Mouse (Mus musculus): ENCODE data around the gene Tmem110. TPM values are rescaled to one million over a fixed set of nuclear protein-coding genes. Genes with fewer than 3 reads are reported as not detected.

Gene Tmem110
- 20.1 and 27.6 TPM in 2 replicates for polyA plus RNA-seq (2012; rRNA removed)

DNA sequence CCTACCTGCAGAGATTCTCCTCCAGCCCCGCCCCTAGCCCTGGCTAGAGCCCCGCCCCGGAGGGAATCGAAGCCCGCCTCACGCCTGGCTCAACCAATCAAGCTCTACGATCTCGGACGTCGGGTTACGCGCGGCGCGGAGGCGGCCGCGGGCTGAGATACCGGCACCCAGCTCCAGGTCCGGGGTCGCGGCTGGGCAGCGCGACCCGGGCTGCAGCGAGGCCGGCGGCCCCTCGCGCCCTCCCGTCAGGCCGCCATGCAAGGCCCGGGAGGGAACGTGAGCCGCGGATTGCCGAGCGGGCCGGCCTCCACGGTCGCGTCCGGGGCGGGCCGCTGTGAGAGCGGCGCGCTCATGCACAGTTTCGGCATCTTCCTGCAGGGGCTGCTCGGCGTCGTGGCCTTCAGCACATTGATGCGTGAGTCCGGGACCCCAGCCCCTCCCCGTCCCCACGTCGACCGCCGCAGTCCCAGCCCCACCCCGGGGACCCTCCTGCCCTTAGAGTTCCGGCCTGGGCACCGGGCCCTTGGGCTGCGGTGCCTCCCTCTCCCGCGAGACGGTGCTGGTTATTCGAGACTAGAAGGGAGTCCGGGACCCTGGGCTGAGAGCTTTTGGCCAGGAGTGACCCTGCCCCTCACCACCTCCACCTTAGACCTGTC lies at the start of gene Tmem110:
Gene Tmem110, plus strand, starts transcription at position 115 of the 656 bp plus-strand sequence.
- H3K27me3 ChIP-seq (ENCODE audit: control insufficient read depth, insufficient read depth, low read length): no peaks in the 10 kb centered on the region

DNA sequence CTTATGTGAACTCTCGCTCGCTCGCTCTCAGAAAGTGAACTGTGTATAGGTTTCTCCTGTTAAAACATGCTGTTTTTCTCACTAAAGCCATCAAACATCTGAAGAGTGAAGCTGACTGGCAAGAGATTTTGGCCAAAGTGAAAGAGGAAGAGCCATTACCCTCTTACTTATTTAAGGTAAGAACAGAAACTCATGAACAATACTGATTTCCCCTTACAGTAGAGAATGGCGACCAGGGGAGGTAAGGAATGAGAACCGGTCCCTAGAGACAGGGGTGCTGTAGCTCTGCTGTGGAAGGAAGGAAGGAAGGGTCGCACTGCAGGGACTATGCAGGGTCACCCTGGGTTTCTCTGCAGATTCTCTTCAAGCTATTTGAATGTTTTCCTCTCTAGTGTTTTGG lies 40.8 kb upstream of the Tmem110 start:
- 92% methylated on average over 6 of the region's 6 CpGs for WGBS
- Histone ChIP-seq H3K36me3 (ENCODE audit: control insufficient read depth, insufficient read depth, low read length) (peaks cover 10% of the 10 kb centered on the region), H3K27me3 (ENCODE audit: control insufficient read depth, insufficient read depth, low read length) (no peaks in the 10 kb centered on the region), H3K4me3 (ENCODE audit: control insufficient read depth, insufficient read depth, low read length) (no peak overlapping the region), H3K27ac (ENCODE audit: control insufficient read depth, insufficient read depth, low read length) (no peak overlapping the region), H3K4me1 (replicated peaks; ENCODE audit: control insufficient read depth, insufficient read depth, low read length) (no peaks in the 10 kb centered on the region)
- no peak for DNase-seq
- no peak for TF ChIP-seq CTCF (IDR thresholded peaks at IDR 0.05; ENCODE audit: borderline replicate concordance, control insufficient read depth, extremely low read depth, insufficient read depth, low read length, poor library complexity)
- no peak for TF ChIP-seq POLR2A (IDR thresholded peaks at IDR 0.05; ENCODE audit: control insufficient read depth, extremely low read depth, insufficient read depth, low read length, poor library complexity)

More for the DNA sequence above, at the start of gene Tmem110:
- H3K27ac ChIP-seq (ENCODE audit: control insufficient read depth, insufficient read depth, low read length): no peak within 1 kb of the TSS
- no peaks in the 10 kb centered on the region for H3K36me3 ChIP-seq (ENCODE audit: control insufficient read depth, insufficient read depth, low read length)
- DNase-seq: peak; percentile 91
- H3K4me1 ChIP-seq (replicated peaks; ENCODE audit: control insufficient read depth, insufficient read depth, low read length): peaks cover 10% of the 10 kb centered on the region
- under 1% methylated on average over 68 of the region's 68 CpGs for WGBS
- H3K4me3 ChIP-seq (ENCODE audit: control insufficient read depth, insufficient read depth, low read length): peak within 1 kb of the TSS; percentile 84
- TF ChIP-seq CTCF (IDR thresholded peaks at IDR 0.05; ENCODE audit: borderline replicate concordance, control insufficient read depth, extremely low read depth, insufficient read depth, low read length, poor library complexity) (peak; percentile 53), POLR2A (IDR thresholded peaks at IDR 0.05; ENCODE audit: control insufficient read depth, extremely low read depth, insufficient read depth, low read length, poor library complexity) (no peak)

DNA sequence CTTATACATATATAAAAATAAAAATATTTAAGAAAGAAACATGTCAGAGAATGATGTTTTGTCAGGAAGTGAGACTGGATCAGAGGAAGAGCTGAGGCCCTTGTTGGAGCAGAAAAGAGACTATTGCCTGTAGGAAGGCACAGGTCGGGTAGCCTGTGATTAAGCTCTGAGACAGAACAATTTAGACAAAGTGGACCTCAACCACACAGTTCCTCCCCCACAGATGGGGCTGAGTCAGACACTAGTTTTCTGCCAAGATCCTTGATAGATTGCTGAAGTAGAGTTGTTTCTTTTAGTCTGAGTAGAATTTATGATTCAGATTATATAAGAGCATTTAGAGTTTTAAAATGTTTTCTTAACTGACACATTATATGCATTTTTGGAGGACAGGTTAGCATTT lies 35.9 kb upstream of the Tmem110 start:
- Histone ChIP-seq H3K27me3 (ENCODE audit: control insufficient read depth, insufficient read depth, low read length) (no peaks in the 10 kb centered on the region), H3K36me3 (ENCODE audit: control insufficient read depth, insufficient read depth, low read length) (peaks cover 14% of the 10 kb centered on the region), H3K4me1 (replicated peaks; ENCODE audit: control insufficient read depth, insufficient read depth, low read length) (no peaks in the 10 kb centered on the region), H3K27ac (ENCODE audit: control insufficient read depth, insufficient read depth, low read length) (no peak overlapping the region), H3K4me3 (ENCODE audit: control insufficient read depth, insufficient read depth, low read length) (no peak overlapping the region)
- no peak for DNase-seq
- TF ChIP-seq CTCF (IDR thresholded peaks at IDR 0.05; ENCODE audit: borderline replicate concordance, control insufficient read depth, extremely low read depth, insufficient read depth, low read length, poor library complexity) (no peak), POLR2A (IDR thresholded peaks at IDR 0.05; ENCODE audit: control insufficient read depth, extremely low read depth, insufficient read depth, low read length, poor library complexity) (no peak)
- 76% methylated on average over 1 of the region's 1 CpGs for WGBS

DNA sequence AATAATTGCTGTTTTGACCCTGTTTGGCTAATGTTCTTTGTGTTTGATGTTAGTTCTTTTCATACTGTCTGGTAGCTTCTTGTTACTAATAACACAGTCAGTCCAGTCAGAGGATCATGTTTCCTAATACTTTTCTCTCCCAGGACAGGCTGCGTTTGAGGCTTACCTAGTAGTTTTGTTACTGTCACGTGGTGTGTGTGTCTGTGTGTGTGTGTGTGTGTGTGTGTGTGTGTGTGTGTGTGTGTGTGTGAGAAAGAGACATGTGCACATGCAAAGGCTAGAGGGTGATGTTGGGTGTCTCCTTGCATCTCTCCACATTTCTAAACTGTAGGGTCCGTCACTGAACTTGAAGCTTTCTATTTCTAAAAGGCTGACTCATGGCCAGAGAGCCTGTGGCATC lies 32.5 kb upstream of the Tmem110 start:
- WGBS: 99% methylated on average over 3 of the region's 3 CpGs
- no peak overlapping the region for H3K4me3 ChIP-seq (ENCODE audit: control insufficient read depth, insufficient read depth, low read length)
- H3K27me3 ChIP-seq (ENCODE audit: control insufficient read depth, insufficient read depth, low read length): no peaks in the 10 kb centered on the region
- H3K4me1 ChIP-seq (replicated peaks; ENCODE audit: control insufficient read depth, insufficient read depth, low read length): no peaks in the 10 kb centered on the region
- H3K27ac ChIP-seq (ENCODE audit: control insufficient read depth, insufficient read depth, low read length): no peak overlapping the region
- H3K36me3 ChIP-seq (ENCODE audit: control insufficient read depth, insufficient read depth, low read length): peaks cover 20% of the 10 kb centered on the region
- TF ChIP-seq POLR2A (IDR thresholded peaks at IDR 0.05; ENCODE audit: control insufficient read depth, extremely low read depth, insufficient read depth, low read length, poor library complexity) (no peak), CTCF (IDR thresholded peaks at IDR 0.05; ENCODE audit: borderline replicate concordance, control insufficient read depth, extremely low read depth, insufficient read depth, low read length, poor library complexity) (no peak)
- DNase-seq: no peak

DNA sequence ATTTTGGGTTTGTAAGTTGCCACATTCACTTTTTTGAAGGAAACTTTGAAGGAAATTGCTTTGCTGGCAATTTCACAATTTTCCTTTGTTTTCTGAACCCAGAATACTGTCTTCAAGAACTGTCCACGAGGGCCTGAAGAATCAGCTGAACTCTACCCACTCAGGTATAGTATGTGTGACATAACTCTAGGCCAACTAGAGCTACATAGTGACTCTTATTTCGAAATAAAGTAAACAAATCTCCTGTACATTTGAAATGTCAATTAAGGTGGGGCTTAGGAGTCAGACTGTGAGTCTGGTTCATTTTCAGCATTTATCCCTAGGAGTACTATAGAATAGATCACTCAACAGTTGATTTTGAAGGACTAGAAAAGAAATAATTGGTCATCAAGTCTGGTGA lies 23.6 kb upstream of the Tmem110 start:
- no peak for DNase-seq
- Histone ChIP-seq H3K27me3 (ENCODE audit: control insufficient read depth, insufficient read depth, low read length) (no peaks in the 10 kb centered on the region), H3K27ac (ENCODE audit: control insufficient read depth, insufficient read depth, low read length) (no peak overlapping the region), H3K36me3 (ENCODE audit: control insufficient read depth, insufficient read depth, low read length) (peaks cover 23% of the 10 kb centered on the region), H3K4me1 (replicated peaks; ENCODE audit: control insufficient read depth, insufficient read depth, low read length) (no peaks in the 10 kb centered on the region), H3K4me3 (ENCODE audit: control insufficient read depth, insufficient read depth, low read length) (no peak overlapping the region)
- WGBS: 98% methylated on average over 2 of the region's 2 CpGs
- TF ChIP-seq POLR2A (IDR thresholded peaks at IDR 0.05; ENCODE audit: control insufficient read depth, extremely low read depth, insufficient read depth, low read length, poor library complexity) (no peak), CTCF (IDR thresholded peaks at IDR 0.05; ENCODE audit: borderline replicate concordance, control insufficient read depth, extremely low read depth, insufficient read depth, low read length, poor library complexity) (no peak)

DNA sequence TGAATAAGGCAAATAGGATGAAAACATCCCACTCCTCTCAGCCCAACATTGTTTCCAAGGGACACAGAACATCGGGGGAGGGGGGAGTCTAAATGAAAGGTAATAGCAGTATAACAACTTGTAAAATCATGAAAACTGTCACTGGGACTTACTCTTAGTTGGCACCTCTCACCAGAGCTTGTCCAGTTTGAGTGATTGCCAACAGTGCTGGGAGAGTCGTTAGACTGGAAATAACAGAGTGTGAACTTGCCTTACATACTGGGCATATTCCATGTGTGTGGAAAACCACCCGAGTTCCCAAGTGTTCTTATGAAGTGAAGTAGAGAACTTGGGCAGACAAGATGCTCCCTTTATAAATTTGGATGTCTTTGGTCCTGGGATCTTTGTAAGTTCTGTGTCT lies 4.3 kb upstream of the Tmem110 start:
- peaks cover 2% of the 10 kb centered on the region for H3K4me1 ChIP-seq (replicated peaks; ENCODE audit: control insufficient read depth, insufficient read depth, low read length)
- peaks cover 28% of the 10 kb centered on the region for H3K36me3 ChIP-seq (ENCODE audit: control insufficient read depth, insufficient read depth, low read length)
- no peak for DNase-seq
- no peaks in the 10 kb centered on the region for H3K27me3 ChIP-seq (ENCODE audit: control insufficient read depth, insufficient read depth, low read length)
- no peak overlapping the region for H3K27ac ChIP-seq (ENCODE audit: control insufficient read depth, insufficient read depth, low read length)
- TF ChIP-seq POLR2A (IDR thresholded peaks at IDR 0.05; ENCODE audit: control insufficient read depth, extremely low read depth, insufficient read depth, low read length, poor library complexity): no peak
- no peak overlapping the region for H3K4me3 ChIP-seq (ENCODE audit: control insufficient read depth, insufficient read depth, low read length)
- 93% methylated on average over 3 of the region's 3 CpGs for WGBS

All from thymus, adult 2 months (tissue).